Mouse (Mus musculus): Measurements from ENCODE around the gene Olfr429. TPM values are rescaled to one million over a fixed set of nuclear protein-coding genes. Genes with fewer than 3 reads are reported as not detected.

Gene Olfr429
- total RNA-seq, 2 experiments from 2014 or later = not detected

- TF ChIP-seq CTCF (conservative IDR thresholded peaks at IDR 0.05) = no peak
- DNase-seq (ENCODE audit: low spot score in 2 of 2) = no peak
- Histone ChIP-seq H3K27ac (no peak overlapping the region), H3K4me3 (no peak overlapping the region)
These were observed 28.9 kb upstream of the Olfr429 start for GRCm38 (mm10) chr1:174055248-174055647.

- Histone ChIP-seq H3K4me3 (no peak within 1 kb of the TSS), H3K27ac (no peak within 1 kb of the TSS)
- no peak for TF ChIP-seq CTCF (conservative IDR thresholded peaks at IDR 0.05)
- no peak for DNase-seq (ENCODE audit: low spot score in 2 of 2)
These were observed 17.8 kb upstream of the Olfr429 start, which contains the start of gene Olfr430 for GRCm38 (mm10) chr1:174066305-174066704. Gene Olfr430, plus strand, starts transcription at chr1:174066605.

DNA sequence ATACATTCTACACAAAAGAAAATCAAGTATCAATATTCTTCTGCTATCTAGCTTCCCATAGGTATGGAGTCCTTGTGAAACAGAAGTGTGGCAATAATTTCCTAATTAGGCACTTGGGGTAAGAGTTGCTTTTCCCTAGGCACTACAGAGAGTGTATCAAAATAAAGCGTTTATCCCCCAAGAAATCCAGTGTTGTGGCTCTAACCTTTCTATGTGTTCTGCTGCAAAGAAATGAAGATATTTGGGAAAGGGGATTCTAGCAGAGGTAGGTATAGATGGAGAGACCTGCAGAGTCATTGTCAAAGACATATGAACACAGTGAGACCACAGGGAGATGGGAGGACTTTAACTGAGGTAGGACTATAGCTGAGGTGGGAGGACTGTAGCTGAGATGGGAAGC is 12.5 kb downstream of the Olfr429 start, which contains the start of gene Olfr427:
Gene Olfr427 (plus strand): TSS at position 301 of the 400 bp plus-strand sequence.
- no peak for DNase-seq (ENCODE audit: low spot score in 2 of 2)
- Histone ChIP-seq H3K27ac (no peak within 1 kb of the TSS), H3K4me3 (no peak within 1 kb of the TSS)
- no peak for TF ChIP-seq CTCF (conservative IDR thresholded peaks at IDR 0.05)

- H3K27ac ChIP-seq = no peak overlapping the region
- no peak for DNase-seq (ENCODE audit: low spot score in 2 of 2)
- TF ChIP-seq CTCF (conservative IDR thresholded peaks at IDR 0.05) = peak; percentile 85
- H3K4me3 ChIP-seq = no peak overlapping the region
These were observed 19.6 kb downstream of the Olfr429 start for GRCm38 (mm10) chr1:174103735-174104134.

- Histone ChIP-seq H3K4me3 (no peak within 1 kb of the TSS), H3K27ac (no peak within 1 kb of the TSS)
- no peak for TF ChIP-seq CTCF (conservative IDR thresholded peaks at IDR 0.05)
- DNase-seq (ENCODE audit: low spot score in 2 of 2) = no peak
These were observed 36.9 kb downstream of the Olfr429 start, which contains the start of gene Olfr231 for GRCm38 (mm10) chr1:174121062-174121461. Gene Olfr231, minus strand, starts transcription at chr1:174121162.

DNA sequence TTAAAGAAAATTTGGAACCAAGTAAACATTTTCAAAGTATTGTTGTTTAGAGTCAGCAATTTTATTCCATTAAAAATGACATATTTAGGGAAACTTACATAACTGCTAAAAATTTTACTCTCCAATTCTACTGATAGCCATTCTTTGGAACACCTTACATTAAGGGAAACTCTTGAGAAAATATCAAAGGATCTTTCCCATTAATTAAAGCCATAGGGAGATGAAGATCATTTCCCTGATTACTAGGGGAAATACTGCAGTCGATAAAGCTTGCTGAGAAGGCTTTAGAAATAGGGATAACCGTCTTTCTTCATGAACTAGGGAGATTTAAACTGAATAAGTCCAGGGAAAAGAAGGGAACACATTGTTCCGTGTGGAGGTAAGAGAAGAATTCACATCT is 47.1 kb downstream of the Olfr429 start, which contains the start of gene Olfr424:
Gene Olfr424 (plus strand): TSS at position 301 of the 400 bp plus-strand sequence.
- no peak for DNase-seq (ENCODE audit: low spot score in 2 of 2)
- Histone ChIP-seq H3K27ac (no peak within 1 kb of the TSS), H3K4me3 (no peak within 1 kb of the TSS)
- no peak for TF ChIP-seq CTCF (conservative IDR thresholded peaks at IDR 0.05)

- no peak overlapping the region for H3K4me3 ChIP-seq
- no peak for TF ChIP-seq CTCF (conservative IDR thresholded peaks at IDR 0.05)
- H3K27ac ChIP-seq = no peak overlapping the region
- no peak for DNase-seq (ENCODE audit: low spot score in 2 of 2)
These were observed 47.9 kb downstream of the Olfr429 start for GRCm38 (mm10) chr1:174131999-174132398.

Other genes with a start within 250 kb of the Olfr429 start
- not detected for gene Ifi211, start 171.3 kb upstream of the Olfr429 start, total RNA-seq (2021)
- 10 to 100 TPM; 10.4 to 12.3 TPM for gene Mndal, start 141.8 kb upstream of the Olfr429 start, total RNA-seq (2021)
- gene Ifi203, start 141.7 kb upstream of the Olfr429 start, total RNA-seq (2021) = 1 to 10 TPM; 4.5 to 5.6 TPM
- not detected for gene Ifi202b, start 101.6 kb upstream of the Olfr429 start, total RNA-seq (2021)
- under 1 TPM in 1 of 2 experiments, not detected in 1; 0.29 TPM for gene Ifi205, start 52.5 kb upstream of the Olfr429 start, total RNA-seq (2021)
- not detected for gene Olfr433, start 43.6 kb upstream of the Olfr429 start, total RNA-seq (2021)
- gene Olfr432, start 35.1 kb upstream of the Olfr429 start, total RNA-seq (2021) = not detected
- gene Olfr430, start 17.7 kb upstream of the Olfr429 start, total RNA-seq (2021) = not detected
- not detected for gene Olfr427, start 12.6 kb downstream of the Olfr429 start, total RNA-seq (2021)
- not detected for gene Olfr231, start 36.8 kb downstream of the Olfr429 start, total RNA-seq (2021)
- not detected for gene Olfr424, start 47.2 kb downstream of the Olfr429 start, total RNA-seq (2021)
- gene Olfr420, start 71.3 kb downstream of the Olfr429 start, total RNA-seq (2021) = not detected
- under 1 TPM in 1 of 2 experiments, not detected in 1; 0.05 TPM for gene Spta1, start 88.4 kb downstream of the Olfr429 start, total RNA-seq (2021)
- gene Olfr419, start 167.7 kb downstream of the Olfr429 start, total RNA-seq (2021) = not detected
- gene Mptx1, start 246.2 kb downstream of the Olfr429 start, total RNA-seq (2021) = not detected

All from layer of hippocampus, adult 2 months (tissue).